12 mouse cellular contexts compared by ENCODE assay signal in the genomic region with DNA sequence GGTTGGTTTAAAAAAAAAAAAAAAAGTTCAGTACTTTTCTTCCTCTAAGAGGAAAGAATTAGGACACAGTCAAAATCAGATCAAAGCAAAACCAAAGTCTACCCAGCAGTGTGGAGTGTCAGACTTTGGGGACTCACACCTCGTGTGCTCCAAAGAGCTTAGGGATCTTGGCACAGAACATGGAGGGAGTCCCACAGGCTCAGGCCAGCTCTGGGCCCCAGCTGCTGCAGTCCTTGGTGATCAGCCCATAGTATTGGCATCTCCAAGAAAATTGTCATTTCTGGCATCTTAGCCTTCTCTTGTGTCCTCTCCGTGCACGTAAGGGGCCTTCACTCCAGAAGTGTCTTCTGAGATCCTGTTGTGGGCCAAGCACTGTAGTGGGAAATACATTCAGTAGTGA.
"Had no signal": no experiment of that assay in that cellular context is flagged by ENCODE, and none has a peak within 500 bp of the region (broad histone marks: within the 10 kb centered on the region; RNA-seq: fewer than 3 reads in every experiment).

No protein-coding gene starts in this region.

- H3K4me2 ChIP-seq: liver, embryonic 11.5 days; liver, embryonic 15.5 days; midbrain, embryonic 13.5 days had no signal

- H3K27me3 ChIP-seq: liver, embryonic 15.5 days; midbrain, embryonic 13.5 days had no signal

- H3K4me3 ChIP-seq: limb, embryonic 10.5 days; liver, embryonic 15.5 days; midbrain, embryonic 13.5 days had no signal

- ATAC-seq: inflammation-experienced regulatory T-cells, adult 6 months; intestine, postnatal 0 days; midbrain, embryonic 13.5 days had no signal

- H3K9me3 ChIP-seq: limb, embryonic 10.5 days; liver, embryonic 15.5 days; midbrain, embryonic 13.5 days had no signal

- H3K27ac ChIP-seq: kidney, postnatal 0 days; limb, embryonic 10.5 days; liver, embryonic 15.5 days; macrophage; midbrain, embryonic 13.5 days had no signal

- DNase-seq: kidney, adult 9 months; kidney, postnatal 36 days; right cerebral cortex, postnatal 14 days; thymus, postnatal 36 days had no signal

- H3K9ac ChIP-seq: liver, embryonic 15.5 days; midbrain, embryonic 13.5 days had no signal

- H3K4me1 ChIP-seq: limb, embryonic 10.5 days had no signal
